Mouse (Mus musculus) thymus, postnatal 10 days (tissue): ENCODE results near the gene Errfi1.
A peak's percentile ranks its signal among the peaks of the same experiment; 100 is the strongest.

ENCODE experiments used
- DNase-seq, 2 experiments: peaks; one replicate each; pipeline ENCODE4 v3.0.0; 2021; ENCODE audit warnings: low spot score in 2 of 2

The Errfi1 gene

DNA sequence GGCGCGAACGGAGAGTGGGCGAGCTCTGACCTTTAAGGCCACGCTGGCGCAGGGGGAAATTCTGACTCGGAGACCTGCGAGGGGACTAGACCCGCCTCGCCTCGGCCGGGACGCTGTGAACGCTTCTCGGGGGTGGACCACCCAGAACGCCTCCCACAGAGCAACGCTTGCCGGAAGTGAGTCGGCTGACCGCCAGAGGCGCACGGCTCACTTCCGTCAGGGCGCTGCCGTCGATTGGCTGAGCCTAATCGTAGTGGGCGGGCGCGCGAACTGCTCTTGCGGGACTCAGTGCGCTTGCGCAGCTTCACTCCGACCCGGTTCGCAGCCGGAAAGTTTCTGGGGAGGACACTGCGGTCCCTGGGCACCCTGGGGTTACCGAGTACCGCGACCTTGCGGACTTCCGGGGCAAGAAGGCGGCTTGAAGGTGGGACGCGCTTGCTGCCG is 60.6 kb downstream of the Errfi1 start, which contains the start of the genes Park7 and Tnfrsf9:
Park7 (minus strand) TSS at position 148 of the 444 bp plus-strand sequence.
Tnfrsf9 (plus strand) TSS at position 273 of the 444 bp plus-strand sequence.
- peak; percentile 94 to 95 for DNase-seq

DNA sequence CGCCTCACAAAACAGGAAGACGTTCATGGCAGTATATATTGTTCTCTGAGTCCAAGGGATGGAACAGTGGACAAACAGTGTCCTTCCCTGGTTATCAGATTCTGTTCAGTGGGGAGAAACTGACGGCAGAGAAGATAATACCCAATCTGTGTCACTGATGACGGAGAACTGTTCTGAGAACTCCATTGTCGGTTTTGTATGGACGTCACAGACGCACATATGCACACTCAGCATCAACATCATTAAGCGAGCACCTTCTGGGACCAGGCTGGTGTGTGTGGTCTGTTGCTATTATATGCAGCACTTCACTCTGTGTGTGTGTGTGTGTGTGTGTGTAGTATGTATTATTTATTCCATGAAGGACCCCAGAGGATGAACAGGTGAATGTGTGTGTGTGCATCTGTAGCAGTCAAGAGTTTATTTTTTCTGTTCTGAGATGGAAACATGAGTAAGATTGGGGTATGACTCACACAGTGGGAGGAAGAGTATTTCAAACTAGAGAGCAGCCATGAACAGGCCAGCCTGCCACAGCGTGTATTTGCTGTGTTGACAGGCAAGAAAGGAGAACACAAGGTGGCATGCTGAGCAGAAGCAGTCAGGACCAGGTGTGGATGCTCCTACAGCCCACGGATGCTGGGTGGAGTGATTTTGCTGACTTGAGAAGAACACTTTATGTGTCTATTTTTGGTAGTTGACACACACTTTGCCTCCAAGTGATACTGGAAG is 61.6 kb downstream of the Errfi1 start:
- no peak for DNase-seq

DNA sequence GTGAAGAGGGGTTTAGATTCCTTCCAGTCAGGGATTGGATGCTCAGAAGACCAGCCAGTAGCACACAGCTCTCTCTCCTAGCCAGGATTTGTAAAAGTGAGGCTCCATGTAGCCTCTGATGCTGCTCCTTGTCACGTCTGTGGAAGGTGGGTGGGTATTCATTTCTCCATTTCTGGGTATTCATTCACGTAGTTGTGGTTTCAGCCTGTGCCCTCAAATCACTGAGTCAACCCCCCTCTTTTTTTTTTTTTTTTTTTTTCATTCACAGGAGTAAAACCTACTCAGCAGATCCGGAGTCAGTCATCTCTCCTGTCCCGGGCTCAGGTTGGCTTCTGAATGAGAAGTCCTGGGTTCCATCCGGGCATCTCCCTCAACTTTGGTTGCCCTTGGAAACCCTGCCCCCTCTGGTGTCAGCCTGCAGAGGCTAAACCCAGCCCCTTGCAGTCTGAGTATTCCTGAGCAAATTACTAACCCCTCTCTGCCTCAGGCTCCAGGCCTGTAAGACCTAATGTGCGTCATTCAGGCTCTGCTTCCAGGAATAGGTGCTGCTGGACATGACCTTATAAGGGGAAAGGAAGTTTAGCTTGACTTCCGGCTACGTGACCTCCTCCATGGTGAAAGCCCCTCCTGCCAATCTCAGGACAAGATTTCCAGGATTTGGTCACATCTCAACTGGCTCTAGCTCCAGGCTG is 63.8 kb downstream of the Errfi1 start:
- DNase-seq, result no peak
